Mouse (Mus musculus) thymus, postnatal 25 days (tissue): ENCODE results near the gene Hist1h2ae.
"Not testable (repeated sequence)": the region's sequence is repeated elsewhere in the genome, so short reads cannot be mapped to it uniquely, and the experiment has no call there.

Experiments
- DNase-seq: peaks from one replicate; pipeline ENCODE4 v3.0.0; 2022

The Hist1h2ae gene

DNA sequence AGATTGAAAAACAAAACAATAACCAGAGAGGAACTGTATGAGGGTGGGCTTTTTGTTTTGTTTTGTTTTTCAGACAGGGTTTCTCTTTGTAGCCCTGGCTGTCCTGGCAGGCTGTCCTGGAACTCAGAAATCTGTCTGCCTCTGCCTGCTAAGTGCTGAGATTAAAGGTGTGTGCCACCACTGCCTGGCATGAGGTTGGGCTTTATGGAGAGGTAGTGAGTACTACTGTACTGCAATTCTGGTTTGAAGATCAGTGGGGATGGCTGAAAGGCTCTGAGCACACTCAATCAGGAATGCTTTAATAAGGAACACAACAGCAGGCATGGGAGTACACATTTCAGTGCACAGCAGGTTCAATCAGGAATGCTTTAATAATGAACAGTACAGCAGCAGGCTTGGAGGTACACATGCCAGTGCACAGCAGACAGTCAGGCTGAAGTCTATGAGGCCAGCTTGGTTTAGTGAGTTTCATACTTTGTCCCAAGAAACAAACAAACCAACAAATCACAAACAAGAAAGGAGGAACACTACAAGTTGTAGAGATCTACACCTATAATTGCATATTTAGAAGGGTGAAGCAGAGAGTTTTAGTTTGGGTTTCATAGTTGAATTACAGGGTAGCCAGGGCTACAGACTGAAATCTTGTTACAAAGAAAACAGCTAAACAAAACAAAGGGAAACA, 12.5 kb upstream of the Hist1h2ae start:
- DNase-seq = no peak

DNA sequence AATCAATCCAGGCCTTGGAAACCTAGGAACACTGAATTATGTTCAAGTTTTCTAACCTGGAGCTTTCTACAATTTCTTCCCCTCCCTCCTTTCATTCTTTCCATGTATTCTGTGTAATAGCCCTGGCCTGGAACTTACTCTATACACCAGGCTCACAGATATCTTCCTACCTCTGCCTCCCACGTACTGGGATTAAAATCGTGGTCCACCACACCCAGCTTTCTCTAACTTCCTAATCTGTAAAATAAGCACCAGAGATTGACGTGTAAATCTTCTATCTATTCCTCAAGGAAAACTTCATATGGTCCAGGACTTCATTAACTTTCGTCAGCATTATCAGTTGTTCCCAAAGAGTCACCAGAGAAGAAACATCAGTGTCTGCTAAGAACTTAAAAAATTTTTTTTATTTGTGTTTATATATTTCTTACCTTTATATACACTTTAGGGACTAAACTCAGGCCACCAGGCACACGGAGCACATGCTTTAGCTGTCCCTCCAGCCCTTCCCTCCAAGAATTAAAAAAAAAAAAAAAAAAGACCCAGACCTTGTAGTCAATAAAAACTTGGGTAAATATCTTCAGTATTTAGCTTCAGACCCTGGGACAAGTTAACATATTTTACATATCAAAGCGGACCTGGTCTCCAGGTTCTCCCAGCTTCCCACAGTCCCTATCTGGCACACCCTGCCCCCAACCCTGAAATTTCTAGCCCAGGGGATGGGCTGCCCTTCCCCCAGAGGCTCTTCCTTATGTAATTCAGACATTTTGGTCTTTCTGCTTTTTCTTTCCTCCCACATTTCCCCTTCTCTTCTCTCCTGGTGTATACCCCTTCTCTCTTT, 11.4 kb upstream of the Hist1h2ae start:
- no peak for DNase-seq

DNA sequence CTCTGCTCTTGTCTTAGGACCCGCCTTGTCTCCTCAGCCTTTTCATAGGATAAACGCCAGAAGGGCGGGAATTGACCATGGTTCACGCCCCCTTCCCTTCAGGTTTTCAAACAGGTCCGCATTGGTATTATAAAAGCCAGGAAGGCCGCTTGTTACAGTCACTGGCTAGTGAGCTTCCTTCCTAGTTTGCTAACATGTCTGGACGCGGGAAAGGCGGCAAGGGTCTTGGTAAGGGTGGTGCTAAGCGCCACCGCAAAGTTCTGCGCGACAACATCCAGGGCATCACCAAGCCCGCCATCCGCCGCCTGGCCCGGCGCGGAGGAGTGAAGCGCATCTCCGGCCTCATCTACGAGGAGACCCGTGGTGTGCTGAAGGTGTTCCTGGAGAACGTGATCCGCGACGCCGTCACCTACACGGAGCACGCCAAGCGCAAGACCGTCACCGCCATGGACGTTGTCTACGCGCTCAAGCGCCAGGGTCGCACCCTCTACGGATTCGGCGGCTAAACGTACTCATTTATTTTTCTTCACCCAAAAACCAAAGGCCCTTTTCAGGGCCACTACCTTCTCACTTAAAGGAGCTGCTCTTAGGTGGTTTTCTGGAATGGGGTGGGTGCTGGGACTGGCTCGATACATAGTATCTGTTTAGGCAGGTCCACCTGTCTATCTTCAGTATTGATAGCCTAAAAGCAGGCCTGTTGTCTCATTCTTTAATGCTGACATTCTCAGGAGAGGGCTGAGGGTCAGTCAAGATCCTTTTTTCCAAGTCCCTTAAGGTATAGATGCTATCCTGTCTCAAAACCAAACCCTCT, 10.6 kb upstream of the Hist1h2ae start, which contains the start of gene Hist1h4d:
Gene Hist1h4d (plus strand): TSS at position 191 of the 811 bp plus-strand sequence.
- peak; percentile 98 for DNase-seq

DNA sequence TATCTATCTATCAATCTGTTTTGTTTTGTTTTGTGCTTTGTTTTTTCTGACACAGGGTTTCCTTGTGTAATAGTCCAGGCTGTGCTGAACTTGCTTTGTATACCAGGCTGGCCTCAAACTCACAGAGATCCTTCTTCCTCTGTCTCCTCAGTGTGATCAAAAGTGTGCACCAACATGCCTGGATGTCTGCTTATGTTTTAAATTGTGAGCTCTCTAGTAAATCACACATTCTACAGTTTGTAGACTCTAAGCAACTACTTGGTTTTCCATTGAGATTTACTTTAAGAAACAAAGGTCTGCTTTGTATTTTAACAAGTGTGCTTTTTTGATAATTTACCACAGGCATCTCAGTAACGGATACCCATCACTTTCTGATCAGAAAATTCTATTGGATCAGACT, 6.8 kb upstream of the Hist1h2ae start:
- no peak for DNase-seq

DNA sequence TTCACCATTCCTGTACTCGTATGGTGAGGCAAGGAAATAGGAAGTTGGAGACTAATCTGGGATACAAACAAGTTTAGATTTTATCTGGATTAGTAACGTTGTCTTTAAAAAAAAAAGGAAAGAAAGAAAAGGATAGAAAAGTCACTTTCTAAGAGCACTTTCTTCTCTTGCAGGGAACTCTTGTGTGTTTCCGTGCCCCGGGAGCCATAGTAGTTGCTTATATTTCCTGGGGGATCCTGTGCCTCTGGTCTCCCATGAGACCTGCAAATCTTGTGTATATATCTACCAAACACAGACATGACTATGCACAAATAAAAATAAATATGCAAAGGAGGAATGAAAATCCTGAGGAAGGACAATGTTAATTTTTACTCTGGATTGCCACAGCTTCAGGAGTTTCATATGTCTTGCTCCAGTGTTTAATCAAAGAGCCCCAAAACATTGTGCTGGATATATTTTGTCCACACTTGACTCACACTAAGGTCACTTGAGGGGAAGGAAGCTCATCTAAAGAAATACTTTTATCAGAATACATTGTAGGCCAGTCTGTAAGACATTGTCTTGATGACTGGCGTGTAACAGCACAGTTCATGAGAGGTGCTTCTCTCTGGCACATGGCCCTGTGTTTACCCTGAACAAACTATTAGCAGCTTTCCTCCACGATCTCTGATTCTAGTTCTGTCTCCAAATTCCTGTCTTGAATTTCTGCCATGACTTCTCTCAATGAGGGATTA, 6.1 kb upstream of the Hist1h2ae start:
- no peak for DNase-seq

DNA sequence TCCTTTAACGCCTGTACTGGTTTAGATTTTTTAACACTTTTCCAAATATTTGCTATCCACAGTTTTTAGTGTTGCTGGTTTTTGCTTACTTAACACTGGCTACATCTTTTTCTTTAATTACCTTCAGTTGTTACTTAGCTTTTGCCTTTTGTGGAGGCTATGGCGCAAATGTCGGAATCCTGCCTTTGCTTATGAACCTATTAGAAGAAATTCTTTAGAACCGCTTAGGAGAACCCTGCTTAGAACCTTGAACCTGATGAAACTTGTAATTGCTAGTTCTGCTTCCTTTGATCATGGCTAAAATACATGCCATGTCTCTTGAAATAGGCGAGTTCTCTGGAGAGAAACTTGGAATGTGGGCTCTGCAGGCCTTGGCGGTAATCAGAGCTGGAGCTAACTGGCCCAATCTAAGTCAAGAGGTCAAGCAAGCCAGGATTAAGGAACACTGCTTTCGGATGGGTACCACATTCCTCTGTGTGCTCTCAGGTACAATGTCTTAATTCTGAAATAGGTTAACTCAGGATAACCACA, 5.4 kb upstream of the Hist1h2ae start:
- DNase-seq = no peak

DNA sequence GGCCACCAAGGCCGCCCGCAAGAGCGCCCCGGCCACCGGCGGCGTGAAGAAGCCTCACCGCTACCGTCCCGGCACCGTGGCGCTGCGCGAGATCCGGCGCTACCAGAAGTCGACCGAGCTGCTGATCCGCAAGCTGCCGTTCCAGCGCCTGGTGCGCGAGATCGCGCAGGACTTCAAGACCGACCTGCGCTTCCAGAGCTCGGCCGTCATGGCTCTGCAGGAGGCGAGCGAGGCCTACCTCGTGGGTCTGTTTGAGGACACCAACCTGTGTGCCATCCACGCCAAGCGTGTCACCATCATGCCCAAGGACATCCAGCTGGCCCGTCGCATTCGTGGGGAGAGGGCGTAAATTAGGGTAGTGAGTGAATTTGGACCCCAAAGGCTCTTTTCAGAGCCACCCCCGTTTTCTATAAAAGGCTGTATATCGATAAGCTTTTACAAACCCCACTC, 4.9 kb upstream of the Hist1h2ae start:
- DNase-seq = peak; percentile 38

DNA sequence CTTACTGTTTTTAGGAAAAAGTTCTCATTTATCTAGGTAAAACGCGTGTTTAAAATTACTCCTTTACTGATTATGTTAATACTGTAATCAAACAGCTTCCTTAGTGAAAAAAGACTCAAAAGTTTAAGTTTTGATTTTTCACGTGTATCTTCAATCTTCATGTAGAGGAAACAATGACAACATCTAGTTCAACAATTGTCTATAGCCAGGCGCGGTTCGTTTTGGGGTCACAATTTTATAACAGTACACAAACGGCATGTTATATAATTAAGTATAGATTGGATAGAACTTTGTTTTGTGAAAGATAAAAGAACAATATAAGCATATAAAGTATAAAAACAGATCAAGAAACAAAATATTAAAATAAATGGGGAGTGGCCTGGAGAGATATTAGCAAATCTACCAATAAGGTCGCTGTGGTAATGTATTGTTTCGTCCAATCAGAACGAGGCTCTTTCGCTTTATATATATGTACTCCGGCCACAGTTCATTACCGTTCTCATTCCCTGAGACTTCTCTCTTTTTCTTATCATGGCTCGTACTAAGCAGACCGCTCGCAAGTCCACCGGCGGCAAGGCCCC, 4.3 kb upstream of the Hist1h2ae start, which contains the start of gene Hist1h3d:
Gene Hist1h3d (plus strand): TSS at position 493 of the 581 bp plus-strand sequence.
- peak; percentile 65 for DNase-seq

DNA sequence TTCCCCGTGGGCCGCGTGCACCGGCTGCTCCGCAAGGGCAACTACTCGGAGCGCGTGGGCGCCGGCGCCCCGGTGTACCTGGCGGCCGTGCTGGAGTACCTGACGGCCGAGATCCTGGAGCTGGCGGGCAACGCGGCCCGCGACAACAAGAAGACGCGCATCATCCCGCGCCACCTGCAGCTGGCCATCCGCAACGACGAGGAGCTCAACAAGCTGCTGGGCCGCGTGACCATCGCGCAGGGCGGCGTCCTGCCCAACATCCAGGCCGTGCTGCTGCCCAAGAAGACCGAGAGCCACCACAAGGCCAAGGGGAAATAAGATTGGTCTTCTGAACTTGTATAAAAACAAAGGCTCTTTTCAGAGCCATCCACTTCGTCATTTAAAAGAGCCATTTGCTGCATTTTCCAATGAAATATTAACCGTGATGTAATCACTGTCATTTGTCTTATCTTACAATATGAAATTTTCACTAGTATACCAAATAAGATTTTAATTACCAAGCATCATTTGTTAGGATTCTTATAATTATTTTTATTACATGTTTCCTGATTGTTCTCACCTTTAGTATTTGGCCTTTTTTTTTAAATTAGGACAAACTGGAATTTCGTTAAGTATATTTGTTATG, 3.6 kb upstream of the Hist1h2ae start:
- not testable (repeated sequence) for DNase-seq

DNA sequence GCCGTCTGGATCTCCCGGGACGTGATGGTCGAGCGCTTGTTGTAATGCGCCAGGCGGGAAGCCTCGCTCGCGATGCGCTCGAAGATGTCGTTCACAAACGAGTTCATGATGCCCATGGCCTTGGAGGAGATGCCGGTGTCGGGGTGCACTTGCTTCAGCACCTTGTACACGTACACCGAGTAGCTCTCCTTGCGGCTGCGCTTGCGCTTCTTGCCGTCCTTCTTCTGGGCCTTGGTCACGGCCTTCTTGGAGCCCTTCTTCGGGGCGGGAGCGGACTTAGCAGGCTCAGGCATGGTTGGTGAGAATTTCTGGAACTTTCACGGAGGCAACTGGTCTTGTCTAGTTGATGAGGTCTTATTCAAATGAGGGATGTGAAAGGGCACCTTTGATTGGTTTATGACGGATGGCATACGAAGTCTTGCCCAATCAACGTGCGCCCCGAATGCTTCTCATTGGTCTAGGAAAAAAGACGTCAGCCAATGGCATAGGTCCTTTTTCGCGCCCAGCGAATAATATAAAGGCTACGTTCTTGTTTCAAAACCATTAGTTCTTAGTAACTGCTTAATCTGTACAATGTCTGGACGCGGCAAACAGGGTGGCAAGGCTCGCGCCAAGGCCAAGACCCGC, 3.0 kb upstream of the Hist1h2ae start, which contains the start of the genes Hist1h2bf and Hist1h2ad:
Gene Hist1h2bf (minus strand): TSS at position 299 of the 627 bp plus-strand sequence.
Gene Hist1h2ad (plus strand): TSS at position 484 of the 627 bp plus-strand sequence.
- DNase-seq = peak; percentile 90

DNA sequence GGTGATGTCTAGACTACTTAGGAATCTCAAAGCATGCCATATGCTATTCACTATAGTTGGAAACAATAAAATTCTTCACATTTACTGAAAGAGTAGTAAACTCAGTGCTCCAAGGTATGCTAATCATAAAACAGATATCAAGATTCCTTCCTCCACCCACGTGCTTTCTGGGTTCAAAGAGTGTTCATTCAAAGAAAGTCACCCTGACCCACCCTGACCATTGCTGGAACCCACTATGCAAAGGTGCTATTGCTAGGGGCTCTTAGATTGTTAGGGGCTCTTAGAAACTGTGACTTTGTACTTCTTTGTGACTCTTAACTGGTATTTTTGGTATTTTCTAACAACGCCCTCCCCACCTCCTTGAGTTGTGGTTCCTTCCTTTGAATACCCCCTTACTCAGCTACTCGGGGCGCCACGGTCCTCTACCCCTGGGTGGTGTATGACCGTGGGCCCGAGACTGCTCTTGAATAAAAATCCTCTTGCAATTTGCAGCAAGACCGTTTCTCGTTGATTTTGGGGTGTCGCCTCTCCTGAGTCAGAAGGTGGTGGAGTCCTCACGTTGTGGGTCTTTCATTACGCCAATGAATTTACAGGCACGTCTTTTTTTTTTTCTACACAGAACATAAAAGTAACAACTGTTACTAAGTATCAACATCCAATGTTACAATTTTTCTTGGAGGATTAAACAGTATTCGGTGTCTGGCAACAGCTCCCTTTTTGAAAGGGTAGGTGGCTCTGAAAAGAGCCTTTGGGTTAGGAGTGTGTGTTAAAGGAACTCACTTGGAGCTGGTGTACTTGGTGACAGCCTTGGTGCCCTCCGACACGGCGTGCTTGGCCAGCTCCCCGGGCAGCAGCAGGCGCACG, 2.2 kb upstream of the Hist1h2ae start:
- peak; percentile 42 for DNase-seq

DNA sequence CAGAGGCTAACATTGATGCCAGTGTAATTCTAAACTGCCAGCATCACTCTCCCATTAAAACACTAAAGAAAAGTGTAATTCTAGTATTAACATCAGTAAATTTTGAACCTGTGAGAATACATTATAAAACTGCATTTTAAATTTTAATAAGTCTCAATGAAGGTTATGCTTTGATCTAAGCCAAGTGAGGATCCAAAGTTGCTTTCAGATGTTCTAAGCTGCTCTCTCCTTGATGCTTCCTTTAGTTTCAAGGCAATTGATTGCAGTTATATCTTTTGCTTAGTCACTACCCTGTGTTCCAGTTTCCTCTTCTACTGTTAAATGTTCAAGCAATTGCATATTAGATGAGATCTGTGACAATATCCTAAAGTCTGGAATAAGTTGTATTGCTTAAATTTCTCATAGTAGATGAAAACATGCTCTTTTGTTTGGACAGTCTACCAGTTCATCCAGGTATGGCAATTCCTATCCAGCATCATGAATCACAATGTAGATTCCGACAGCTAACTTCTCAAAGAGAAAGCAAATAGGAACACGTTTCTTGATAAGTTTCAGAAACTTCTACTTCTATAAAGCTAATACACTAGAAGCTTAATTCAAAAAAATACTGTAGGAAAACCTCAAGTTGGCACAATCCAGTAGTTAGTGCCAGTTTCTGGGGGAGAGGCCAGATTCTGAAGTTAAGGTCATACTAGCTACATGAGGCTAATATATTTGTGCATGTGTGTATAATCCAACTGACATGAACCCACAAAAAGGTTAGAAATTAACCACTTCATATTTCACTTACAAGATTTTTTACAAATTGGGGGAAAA, 1.4 kb upstream of the Hist1h2ae start:
- DNase-seq = no peak

DNA sequence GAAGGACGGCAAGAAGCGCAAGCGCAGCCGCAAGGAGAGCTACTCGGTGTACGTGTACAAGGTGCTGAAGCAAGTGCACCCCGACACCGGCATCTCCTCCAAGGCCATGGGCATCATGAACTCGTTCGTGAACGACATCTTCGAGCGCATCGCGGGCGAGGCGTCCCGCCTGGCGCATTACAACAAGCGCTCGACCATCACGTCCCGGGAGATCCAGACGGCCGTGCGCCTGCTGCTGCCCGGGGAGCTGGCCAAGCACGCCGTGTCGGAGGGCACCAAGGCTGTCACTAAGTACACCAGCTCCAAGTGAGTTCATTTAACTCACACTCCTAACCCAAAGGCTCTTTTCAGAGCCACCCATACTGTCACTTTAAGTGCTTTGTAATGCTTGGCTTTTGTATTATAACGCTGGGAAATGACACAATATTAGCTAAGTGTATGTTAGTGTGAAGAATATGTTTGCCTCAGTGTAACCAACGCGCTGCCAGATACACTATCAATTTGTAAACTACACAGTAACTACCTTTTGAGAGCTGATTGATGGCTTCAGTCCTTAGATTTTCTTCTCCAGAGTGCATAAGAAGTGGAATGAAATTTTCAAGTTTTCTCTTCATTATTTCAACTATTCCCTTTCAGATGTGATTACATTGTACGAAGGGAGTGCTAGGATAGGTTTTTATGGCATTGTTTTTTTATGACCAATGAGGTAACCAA, 641 bp upstream of the Hist1h2ae start:
- DNase-seq = peak; percentile 40

DNA sequence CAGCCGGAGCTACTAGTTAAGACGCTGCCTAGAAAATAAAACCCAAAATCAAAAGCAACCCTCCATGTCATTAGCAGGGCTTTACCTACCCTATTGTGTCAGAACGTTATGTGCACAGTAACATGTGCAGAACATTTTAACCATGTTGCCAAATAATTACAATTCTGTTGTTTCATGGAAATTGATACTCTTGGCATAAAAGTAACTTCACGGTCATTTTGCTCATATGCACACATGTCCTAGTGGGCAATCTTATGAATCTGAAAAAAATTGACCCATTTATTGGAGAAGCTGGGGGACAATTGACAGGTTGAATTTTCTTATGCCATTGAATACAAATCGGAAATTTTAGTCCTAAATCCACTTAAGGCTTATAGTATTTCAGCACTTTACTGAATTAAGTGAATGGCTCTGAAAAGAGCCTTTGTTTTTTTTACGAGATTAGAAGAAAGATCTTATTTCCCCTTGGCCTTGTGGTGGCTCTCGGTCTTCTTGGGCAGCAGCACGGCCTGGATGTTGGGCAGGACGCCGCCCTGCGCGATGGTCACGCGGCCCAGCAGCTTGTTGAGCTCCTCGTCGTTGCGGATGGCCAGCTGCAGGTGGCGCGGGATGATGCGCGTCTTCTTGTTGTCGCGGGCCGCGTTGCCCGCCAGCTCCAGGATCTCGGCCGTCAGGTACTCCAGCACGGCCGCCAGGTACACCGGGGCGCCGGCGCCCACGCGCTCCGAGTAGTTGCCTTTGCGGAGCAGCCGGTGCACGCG, 579 bp downstream of the Hist1h2ae start:
- not testable (repeated sequence) for DNase-seq

DNA sequence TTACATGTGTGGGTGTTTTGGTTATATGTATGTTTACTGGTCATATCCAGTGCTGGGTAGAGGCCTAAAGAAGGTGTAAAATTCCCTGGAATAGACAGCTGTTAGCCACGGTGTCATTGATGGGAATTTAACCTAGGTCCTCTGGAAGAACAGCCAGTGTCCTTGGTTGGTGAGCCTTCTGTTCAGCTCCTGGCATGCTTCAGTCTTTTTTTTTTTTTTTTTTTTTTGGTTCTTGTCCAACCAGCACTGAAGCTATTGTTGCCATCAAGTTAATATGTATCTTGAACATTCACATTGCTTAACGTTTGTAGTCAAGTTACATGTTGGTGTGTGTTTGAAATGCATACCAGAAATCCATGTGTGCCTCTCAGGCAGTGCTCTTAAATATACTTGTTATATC, 6.5 kb downstream of the Hist1h2ae start:
- DNase-seq = no peak

DNA sequence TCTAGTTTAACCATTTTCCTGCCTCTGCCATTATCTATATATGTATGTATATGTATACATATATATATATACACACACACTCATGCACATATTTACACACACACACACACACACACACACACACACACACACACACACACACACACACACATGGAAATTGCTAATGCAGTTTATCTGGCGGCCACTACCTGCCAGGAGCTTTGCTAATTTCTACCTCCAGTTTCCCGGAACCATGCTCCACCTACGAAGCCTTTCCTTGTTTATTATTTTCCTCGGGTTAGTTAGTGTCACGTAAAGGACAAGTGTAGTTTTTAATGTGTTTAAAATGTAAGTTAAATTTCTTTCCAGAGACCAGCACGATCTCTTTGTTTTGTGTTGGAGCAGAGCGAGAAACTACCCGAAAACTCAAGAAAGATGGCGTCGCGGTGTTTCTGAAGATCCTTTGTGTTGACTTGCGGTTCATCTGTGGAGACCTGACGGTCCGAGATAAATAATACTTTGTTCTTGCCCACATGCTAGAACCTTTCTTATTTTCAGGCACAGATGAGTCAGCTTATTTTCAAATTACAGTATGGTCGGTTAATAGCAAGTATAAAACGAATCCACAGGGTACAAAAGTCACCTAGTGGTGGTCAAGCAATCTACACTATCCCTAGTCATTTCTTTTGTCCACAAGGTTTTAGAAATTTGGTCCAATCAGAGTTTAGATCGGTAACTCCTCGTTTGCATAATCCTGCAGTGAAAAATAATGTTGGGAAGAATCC, 8.1 kb downstream of the Hist1h2ae start:
- peak; percentile 42 for DNase-seq
